Mouse (Mus musculus) urinary bladder, postnatal 4 days (tissue): ENCODE results near the gene Gm10337.

Experiments used
- DNase-seq, 2 experiments: peaks; one replicate each; pipeline ENCODE4 v3.0.0; 2021 to 2022; ENCODE audit warnings: low spot score in 2 of 2

The Gm10337 gene

DNA sequence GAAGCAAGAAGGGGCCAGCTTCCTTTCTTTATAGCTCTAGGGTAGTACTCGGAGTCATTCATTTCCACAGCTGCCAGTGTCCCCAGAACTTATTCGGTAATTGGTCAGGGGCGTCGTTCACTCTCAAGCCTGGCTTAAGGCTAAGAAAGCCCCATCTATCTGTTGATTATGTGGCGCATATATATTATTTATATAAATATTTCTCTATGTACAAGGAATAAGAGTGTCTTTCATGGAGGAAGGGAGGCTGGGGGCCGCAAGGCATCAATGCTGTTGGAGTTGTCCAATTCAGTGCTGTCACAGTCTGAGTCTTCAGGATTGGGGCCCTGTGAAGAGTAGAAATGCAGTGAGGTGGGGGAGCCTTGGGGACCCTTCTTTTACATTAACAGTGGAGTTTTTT, 3.7 kb upstream of the Gm10337 start:
- no peak for DNase-seq

DNA sequence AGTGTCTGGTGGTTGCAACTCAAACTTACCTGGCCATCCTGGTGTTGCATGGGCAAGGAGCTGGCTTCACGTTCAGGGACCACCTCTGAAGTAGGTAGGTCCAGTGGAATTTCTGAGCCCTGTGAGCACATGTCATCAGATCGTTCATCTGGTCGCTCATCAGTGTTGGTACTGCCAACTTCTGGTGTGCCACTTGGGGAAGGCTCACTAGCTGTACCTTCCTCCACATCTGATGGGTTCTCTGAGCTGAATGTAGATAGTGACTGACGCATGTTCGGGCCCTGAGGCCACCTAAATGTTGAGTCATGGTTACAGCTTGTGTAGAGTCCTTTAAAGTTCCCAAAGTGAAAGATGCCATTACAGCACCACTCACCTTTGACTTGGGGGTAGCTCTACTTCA, 3.0 kb upstream of the Gm10337 start:
- no peak for DNase-seq

DNA sequence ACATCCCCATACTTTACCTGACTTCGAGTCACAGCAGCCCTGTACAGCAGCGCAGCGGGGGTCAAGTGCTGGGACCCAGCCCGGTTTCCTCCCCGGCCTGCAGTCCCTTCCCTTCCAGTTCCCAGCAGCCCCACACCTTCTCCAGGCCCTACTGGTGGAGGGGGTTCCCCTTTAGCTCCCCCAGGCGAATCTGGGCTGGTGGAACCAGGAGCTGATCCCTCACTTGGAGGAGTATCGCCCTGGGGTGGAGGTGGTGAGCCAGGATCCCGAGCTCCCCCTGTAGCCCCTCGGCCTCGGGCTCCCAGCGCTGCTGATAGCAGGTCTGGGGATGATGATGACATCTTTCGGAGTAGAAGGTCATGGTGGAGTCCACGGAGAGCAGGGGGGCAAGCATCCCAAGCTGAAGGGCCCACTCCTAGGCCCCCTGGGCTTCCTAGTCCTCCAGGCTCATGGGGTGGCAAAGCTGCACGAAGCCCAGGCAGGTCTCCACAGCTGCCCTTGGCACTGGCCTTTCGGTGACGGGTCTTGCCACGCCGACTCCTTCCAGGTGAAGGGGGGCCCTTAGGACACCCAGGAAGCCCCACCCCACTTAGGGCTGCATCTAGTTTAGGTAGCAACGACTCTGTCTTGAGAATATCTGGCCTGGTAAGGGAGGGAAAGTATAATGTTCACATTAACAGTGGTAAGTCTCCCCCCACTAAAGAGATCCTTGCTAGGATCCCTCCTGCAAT, 2.3 kb upstream of the Gm10337 start:
- no peak for DNase-seq

DNA sequence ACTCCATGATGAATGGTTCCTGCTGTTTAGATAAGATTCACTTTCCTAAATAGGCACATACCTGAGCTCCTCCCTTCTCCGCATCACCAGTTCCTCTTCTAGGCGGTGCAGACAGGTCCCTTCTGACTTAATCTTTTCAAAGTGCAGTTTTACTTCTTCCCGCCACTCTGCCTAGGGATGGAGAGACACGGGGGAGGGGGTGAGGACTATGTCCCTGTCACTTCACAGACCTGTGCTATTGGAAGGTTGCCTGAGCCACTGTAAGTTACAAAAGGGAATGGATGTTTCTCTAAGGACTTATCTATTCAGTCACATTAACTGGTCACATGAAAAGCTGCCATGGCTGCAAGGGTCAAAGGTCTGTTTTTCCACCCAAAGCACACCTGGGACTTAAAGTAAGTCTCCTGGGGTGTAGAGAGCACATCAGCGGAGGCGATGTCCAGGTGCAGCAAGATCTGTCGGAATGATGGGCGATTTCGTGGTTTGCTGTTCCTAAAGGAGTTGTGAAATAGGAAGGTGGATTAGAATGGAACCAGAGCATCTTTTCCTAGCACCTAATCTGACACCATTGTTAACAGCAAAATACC, 1.2 kb upstream of the Gm10337 start:
- no peak for DNase-seq

DNA sequence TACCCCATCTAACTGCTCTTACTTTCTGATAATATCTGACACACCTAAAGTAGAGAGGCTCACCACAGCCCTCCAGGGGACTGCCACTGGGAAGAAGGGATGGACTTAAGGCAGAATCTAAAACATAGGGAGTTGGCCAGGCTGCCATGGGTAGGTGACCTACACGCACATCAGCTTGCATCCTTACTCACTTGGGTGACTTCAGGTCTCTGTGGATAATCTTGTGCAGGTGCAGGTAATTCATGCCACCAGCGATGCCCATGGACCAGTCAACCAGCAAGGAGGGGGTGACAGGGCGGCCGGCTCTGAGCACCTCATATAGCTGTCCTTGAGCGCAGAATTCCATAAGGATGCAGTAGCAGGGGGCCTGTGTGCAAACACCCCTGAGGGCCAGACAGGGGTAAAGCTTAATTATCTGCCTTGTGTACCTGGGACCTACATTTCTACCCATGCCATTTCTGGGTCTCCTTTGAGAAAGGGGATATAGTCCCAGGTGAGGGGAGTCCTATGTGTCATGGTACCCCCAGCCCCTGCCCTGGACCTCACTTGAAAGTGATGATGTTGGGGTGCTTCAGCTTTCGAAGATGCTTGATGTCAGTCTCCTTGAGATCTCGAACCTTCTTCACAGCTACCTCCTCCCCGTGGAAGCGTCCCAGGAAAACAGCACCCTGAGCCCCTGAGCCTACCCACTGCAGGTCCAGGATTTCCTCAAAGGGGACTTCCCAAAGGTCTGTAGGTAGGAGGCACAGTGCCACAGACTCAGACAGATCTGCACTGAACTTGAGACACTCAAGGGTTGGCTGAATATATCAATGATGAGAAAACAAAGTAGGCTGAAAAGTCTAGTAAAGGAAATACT, 631 bp downstream of the Gm10337 start:
- no peak for DNase-seq

DNA sequence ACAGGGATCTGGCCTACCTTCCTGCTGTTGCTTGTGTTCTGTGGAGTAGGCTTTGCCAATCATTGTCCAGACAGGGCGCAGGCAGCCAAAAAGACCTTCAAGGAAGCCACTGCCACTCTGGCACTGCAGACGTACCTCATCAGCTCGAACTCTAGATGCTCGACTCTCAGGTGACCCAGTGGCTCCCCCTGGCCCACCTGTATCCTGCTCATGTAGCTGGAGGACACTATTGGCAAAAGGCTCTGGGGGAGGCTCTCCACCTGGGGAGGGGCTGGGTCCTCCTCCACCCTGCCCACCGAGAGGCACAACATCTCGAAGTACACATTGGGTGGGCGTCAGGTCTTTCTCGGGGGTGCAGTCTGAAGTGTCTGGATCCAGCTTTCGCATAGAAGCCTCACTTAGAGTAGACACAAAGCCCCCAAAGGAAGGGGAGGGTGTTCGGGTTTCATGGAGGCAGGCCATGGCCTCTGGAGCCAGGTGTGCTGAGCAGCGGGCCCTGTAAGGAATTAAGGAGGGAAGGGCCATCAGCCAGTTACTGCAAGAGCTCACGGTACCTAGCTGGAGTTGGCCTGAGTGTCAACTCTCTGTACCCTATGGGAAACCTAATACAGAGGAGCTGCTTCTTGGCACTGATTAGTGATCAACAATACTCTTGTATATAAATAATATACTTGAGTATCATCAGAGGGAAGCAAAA, 1.7 kb downstream of the Gm10337 start:
- no peak for DNase-seq

DNA sequence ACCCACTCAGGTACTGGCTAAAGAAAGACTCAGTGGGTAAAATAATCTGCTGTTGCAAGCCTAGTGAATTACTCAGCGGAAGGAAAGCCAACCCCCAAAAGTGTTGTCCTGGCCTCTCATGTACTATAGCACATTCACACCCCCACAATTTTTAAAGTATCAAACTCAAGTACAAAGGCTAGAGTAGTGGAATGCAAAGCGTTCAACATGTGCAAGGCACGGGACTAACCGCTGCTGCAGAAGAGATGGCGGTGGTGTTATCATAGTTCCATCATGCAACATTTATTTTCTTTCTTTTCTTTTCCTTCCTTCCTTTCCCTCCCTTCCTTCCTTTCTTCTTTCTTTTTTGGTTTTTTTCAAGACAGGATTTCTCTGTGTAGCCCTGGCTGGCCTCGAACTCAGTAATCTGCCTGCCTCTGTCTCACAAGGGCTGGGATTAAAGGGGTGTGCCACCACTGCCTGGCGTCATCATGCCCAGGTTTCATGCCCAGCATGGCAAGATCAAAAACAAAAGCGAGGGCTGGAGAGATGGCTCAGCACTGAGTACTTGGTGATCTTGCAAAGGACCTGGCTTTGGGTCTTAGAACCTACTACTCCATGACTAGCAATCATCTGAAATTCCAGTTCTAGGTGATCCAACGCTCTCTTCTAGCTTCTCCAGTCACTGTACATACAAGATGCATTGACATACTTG, 2.4 kb downstream of the Gm10337 start:
- DNase-seq, result no peak

DNA sequence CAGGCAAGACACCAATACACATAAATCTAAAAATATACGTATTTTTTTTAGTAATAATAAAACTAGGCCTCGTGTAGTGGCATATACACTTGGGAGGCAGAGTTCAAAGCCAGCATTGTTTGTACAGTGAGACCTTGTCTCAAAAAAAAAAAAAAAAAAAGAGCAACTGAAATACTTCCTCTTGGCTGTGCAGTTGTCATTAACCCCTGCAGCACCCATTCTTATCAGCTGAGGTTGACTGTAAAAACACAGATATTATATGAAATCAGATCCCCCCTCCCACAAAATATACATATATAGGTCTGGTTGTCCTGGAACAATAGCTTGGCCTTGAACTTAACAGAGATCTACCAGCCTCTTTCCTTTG, 2.9 kb downstream of the Gm10337 start:
- no peak for DNase-seq

DNA sequence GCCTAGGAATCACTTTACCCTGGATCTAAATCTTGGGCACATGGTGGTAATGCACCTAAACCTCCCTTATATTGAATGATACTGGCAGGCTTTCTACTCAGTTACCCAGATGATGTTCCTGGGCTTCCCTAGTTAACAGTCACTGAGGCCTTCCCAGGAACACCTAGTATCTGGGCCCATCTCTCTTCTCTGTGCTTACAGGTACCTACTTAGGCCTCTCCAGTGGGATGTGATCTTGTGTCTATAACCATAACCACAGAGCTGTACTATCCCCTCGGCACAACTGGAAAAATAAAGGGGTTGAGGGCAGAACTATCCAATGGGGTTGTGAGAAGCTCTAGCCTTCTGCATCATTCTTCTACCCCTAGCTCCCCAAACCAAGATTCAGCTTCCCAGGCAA, 3.3 kb downstream of the Gm10337 start:
- DNase-seq, result no peak

DNA sequence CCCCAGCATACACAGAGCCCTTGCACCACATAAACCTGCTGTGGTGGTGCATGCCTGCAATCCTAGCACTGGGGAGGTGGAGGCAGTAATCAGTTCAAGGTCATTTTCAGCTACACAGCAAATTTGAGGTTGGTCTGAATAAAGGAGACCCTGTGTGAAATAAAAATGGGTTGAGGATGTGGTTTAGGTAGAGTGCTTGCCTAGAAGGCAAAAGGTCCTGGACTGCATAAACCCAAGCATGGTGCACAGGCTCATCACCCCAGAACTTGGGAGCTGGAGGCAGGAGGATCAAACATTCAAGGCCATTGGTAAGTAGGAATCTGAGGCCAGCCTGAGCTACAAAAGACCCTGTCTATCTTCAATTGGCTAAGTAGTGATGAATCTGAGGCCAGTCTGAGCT, 4.0 kb downstream of the Gm10337 start:
- no peak for DNase-seq

DNA sequence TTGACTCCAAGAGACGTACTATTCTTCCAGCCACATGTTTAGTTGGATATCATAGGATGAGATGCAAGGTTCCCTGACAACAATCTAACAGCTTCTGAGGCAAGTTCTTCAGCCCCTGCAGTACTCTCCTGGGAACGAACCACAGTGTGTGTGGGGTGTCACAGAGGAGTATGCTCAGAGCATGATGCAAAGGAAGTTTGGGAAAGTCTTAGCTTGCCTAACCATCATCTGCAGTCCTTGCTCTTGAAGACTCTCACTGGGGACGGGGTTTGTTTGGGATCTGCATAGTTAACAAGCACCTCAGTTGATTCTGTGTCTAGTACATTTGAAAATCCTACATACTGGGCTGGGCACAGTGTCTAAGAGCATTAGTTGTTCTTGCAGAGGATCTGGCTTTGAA, 4.8 kb downstream of the Gm10337 start:
- no peak for DNase-seq

DNA sequence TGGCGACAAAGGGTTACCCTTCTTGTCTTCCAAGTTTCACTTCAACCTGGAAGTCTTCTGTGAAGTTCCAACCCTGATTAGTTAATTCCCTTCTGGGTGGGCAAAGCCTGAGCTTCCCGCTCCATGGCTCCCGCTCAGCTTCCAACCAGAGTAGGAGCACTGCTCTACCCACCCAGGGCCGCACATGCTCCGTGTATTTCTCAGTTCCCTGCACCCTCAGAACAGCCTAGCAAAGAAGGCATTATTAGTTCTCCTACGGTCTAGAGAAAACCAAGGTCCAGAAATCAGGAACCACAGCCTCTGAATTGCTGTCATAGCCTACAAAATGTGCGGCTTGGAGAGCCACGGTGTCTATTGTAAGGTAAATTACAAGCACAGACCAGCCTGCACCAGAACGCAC, 6.6 kb downstream of the Gm10337 start:
- no peak for DNase-seq

DNA sequence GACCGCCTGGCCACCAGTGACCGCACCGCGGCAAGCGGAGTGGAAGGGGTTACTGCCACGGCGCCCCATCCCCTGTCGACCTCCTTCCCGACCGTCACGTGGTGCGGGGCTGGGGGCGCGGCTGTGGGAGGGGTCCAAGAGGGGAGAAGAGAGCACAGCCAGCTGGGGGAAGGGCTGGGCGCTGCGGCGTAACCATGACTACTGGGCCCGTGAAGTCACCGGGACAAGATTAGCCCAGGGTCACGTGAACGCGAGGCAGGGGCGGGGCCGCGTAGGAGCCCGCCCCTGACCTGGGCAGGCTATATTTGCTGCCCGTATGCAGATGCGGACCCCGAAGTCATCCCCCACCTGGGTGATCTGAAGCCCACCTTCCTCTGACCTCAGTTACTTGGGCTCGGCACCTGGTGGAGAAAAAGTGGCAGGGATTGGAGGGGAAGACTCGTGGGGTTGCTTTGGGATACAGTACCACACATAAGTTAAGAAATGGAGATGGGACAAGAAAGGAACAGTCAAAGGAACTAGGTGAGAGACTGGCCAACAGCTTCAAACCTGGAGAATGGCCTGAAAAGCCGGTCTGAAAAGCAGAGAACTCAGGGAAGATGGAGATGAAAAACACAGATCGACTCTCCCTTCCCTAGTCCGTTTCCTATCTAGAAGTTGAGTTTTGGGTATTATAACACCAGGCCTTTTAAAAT, 7.2 kb downstream of the Gm10337 start:
- peak; percentile 86 to 90 for DNase-seq

DNA sequence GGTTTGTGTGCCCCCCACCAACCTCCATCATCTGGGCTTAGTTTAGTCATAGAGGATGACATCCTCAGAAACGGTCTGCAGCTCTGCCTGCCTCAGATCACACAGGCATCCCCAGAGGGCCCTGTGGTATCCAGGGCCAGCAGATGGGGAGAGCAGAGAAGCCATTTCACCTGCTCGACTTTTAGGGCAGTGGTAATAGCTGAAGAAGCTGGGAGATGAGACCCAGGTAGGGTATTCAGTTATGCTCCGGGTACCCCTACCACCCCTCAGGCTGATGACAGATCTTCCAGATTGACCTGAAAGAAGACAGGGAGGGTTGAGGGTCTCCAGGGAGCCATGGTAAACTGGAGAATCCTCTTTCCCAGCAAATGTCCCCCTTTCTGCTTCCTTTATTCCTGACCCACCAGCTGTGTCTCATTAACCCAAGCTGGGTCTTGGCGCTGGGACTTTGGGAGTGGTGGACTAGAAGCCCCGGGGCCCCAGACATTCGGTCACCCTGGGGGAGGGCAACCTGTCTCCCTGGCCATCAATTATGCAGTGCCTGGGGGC, 7.8 kb downstream of the Gm10337 start:
- no peak for DNase-seq

DNA sequence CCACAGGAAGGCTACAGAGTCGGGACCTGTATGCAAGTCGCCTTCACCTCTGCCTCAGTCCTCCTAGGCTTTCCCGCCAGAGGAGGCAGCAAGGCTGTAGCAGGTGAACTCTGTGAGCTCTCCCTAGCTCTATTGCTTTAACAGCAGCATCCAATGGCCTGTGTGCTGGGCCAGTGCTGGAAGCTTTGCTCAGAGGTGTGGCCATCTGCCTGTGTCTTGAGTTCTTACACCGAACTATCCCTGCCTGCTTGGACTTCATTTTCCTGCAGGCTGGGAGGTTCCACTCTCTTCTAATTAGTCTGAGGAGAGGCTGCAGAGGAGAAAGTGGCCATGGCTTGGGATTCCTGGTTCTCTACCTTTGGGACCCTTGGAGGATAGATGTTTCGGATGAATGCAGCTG, 8.5 kb downstream of the Gm10337 start:
- no peak for DNase-seq

DNA sequence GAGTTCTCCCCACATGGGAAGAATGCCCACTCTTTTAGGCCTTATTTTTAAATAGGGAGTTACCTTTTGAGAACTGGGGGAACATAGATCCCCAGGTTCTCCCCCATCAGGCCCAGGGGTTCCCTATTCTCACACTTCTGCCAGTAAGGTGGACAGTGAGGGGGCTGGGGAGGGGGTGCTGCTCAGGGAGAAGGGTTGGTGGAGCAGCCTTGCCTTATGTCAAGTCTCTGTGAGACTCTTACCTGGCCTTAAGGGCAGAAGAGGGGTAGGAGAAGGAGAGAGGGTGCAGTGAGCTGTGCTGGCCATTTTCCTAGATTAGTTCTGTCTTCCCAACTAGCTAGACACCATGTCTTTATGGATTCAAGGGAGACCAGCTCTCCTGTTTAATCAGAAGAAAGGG, 8.9 kb downstream of the Gm10337 start:
- no peak for DNase-seq

DNA sequence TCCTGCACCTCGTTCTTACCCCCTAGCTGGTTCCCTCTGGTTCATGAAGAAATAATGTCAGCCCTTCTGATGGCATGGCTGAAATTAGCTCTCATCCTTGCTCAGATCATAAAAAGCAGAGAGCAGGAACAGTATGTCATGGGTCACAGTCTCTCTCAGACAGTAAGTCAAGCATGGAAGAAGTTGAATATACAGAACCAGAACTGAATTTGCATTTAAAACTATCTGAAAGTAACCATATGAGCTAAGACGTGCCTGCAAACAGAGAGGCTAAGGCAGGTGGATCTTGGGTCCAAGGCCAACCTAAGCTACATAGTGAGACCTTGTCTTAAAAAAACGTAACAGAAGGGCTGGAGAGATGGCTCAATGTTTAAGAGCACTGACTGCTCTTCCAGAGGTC, 9.5 kb downstream of the Gm10337 start:
- DNase-seq, result no peak

DNA sequence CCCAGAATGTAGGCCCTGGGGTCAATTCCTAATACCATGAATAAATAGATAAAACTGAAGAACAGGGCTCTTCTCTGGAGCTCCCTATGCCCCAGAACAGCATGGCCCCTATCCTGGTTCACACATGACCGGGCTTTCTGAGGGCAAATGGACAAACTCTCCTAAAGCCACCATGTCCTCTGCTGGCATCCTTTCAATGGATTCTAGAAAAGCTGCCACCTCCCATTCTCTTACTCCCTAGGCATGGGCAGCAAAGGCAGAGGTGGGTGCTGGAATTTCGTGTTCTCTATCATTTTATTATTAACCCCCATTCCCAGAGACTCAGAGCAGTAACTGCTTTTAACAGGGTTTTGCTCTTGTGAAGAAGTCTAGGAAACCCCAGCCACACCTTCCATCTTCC, 11.7 kb downstream of the Gm10337 start:
- DNase-seq, result no peak

DNA sequence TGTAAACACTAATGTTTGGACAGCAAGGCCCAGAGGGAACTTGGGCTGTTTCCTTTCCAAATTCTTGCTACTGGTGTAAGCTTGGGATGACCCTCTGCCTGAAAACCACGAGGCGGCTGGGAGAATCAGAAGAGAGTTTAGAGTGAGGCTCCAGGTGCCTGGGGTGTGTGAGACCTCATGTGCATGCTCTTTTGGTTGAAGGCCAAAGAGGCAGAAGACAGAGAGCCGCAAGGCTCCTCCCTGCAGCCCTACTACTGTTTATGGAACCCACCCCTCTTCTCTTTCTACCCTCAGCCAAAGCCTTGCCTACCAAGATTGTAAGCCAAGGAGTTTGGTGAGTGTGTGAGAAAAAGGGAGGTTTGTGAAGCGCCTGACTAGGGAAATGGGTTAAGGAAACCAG, 12.3 kb downstream of the Gm10337 start:
- DNase-seq, result no peak

DNA sequence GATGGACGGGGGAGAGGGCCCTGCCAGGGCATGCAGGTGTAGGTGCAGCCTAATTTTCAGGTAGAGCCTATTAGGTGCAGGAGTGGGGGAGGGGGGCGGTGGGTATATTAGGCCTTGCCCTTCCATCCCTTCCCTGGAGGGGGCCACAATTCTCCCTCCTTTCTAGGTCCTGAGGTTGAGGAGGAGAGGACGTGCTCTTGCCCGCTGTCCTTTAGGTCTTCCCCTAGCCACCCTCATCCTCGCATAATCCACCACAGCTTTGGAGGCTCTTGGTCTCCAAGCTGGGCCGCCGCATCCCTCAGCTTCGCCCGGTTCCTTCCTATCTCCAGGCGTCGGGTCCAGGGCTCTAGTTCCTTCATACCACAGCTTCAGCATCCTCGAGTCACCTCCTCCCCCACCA, 12.8 kb downstream of the Gm10337 start:
- no peak for DNase-seq
